Mouse (Mus musculus): ENCODE results near the gene Nit1.
A peak's percentile ranks its signal among the peaks of the same experiment; 100 is the strongest.

DNA sequence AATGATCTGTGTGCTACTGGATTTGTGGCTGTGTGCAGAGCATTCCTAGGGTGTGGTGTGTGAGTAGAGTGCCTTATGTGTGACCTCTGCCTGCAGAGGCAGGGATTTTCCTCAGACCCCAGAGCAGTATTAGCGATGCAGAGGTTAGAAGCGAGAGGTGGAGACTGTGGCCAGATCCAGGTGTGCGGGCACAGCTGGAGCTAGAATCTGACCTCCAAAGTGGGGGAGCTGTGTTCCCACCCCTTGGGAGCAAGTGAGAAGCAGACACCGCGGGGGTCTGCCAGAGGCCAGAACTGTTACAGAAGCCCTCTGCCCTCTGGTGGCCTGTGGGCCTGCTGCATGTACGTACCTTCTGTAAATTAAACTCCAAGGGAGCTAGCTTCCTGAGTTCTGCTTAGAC, 41.7 kb upstream of the Nit1 start:
- TF ChIP-seq CTCF (IDR thresholded peaks at IDR 0.05; ENCODE audit: low read depth) (peak; percentile 61), EP300 (IDR thresholded peaks at IDR 0.05; ENCODE audit: low read depth) (no peak)
